Mouse (Mus musculus) mouse embryonic stem cell (cell line): ENCODE results near the gene Ankub1.

ENCODE experiments used
- in situ Hi-C, 2 experiments: fragments of 300-500 bp; cut with MboI; formaldehyde crosslinking; loops; 1 replicate in 1 of 2; 3 replicates in 1 of 2; pipeline ENCODE4 v1.14.3; 2019 to 2020; ENCODE audit warnings: low sequenced_read_pairs in 2 of 2, low pct_unique_long_range_greater_than_20kb in 1 of 2, mixed read lengths in 1 of 2; ENCODE audit not compliant: unreplicated experiment in 1 of 2

Gene Ankub1

GRCm38 (mm10) chr3:57652485-57652884 lies 40.1 kb downstream of the Ankub1 start:
- in situ Hi-C loops, result loop anchor here in 1 of 2 experiments (25.0 kb wide), 2 partner anchors 185 to 485 kb away; partner anchors contain the start of gene Pfn2

GRCm38 (mm10) chr3:57651865-57652259 lies 40.7 kb downstream of the Ankub1 start:
- in situ Hi-C loops, result loop anchor here in 1 of 2 experiments (25.0 kb wide), 2 partner anchors 185 to 485 kb away; partner anchors contain the start of gene Pfn2

- in situ Hi-C loops, result loop anchor here in 1 of 2 experiments (25.0 kb wide), 2 partner anchors 186 to 486 kb away; partner anchors contain the start of gene Pfn2
These were observed 41.3 kb downstream of the Ankub1 start, which contains the start of gene Commd2 for GRCm38 (mm10) chr3:57651231-57651864. Gene Commd2 (minus strand): TSS chr3:57651715.

- in situ Hi-C loops, result no loop called here
These were observed 49.4 kb downstream of the Ankub1 start for GRCm38 (mm10) chr3:57643191-57643590.

- in situ Hi-C loops, result no loop called here
These were observed 55.0 kb downstream of the Ankub1 start for GRCm38 (mm10) chr3:57637596-57637995.

- in situ Hi-C loops, result no loop called here
These were observed 57.7 kb downstream of the Ankub1 start for GRCm38 (mm10) chr3:57634763-57635487.

- in situ Hi-C loops, result loop anchor here (5.0 to 10.0 kb wide), 3 partner anchors 160 to 362 kb away; no protein-coding TSS in a partner anchor
These were observed 65.6 kb downstream of the Ankub1 start for GRCm38 (mm10) chr3:57626954-57627513.

GRCm38 (mm10) chr3:57625275-57625997 lies 67.2 kb downstream of the Ankub1 start:
- in situ Hi-C loops, result loop anchor here (5.0 to 10.0 kb wide), 3 partner anchors 158 to 361 kb away; no protein-coding TSS in a partner anchor

GRCm38 (mm10) chr3:57619718-57620117 lies 72.9 kb downstream of the Ankub1 start:
- in situ Hi-C loops, result loop anchor here (10.0 to 25.0 kb wide), 3 partner anchors 155 to 357 kb away; no protein-coding TSS in a partner anchor

GRCm38 (mm10) chr3:57615652-57616051 lies 76.9 kb downstream of the Ankub1 start:
- in situ Hi-C loops, result loop anchor here in 1 of 2 experiments (25.0 kb wide), 1 partner anchor 353 kb away; no protein-coding TSS in a partner anchor

- in situ Hi-C loops, result loop anchor here in 1 of 2 experiments (25.0 kb wide), 1 partner anchor 350 kb away; no protein-coding TSS in a partner anchor
These were observed 80.1 kb downstream of the Ankub1 start for GRCm38 (mm10) chr3:57612430-57612997.

- in situ Hi-C loops, result loop anchor here in 1 of 2 experiments (25.0 kb wide), 1 partner anchor 349 kb away; no protein-coding TSS in a partner anchor
These were observed 80.8 kb downstream of the Ankub1 start for GRCm38 (mm10) chr3:57611776-57612175.
